Mouse (Mus musculus): ENCODE data around the gene Armh2. TPM values are rescaled to one million over a fixed set of nuclear protein-coding genes. Genes with fewer than 3 reads are reported as not detected.
"Not testable (repeated sequence)": the region's sequence is repeated elsewhere in the genome, so short reads cannot be mapped to it uniquely, and the experiment has no call there.

Armh2 gene
- polyA plus RNA-seq, 1 experiment, result not detected

- TF ChIP-seq FLI1 (IDR thresholded peaks at IDR 0.05; ENCODE audit: low read length) (no peak), GATA1 (IDR thresholded peaks at IDR 0.05; ENCODE audit: borderline replicate concordance, low read length) (no peak)
- Histone ChIP-seq H3K4me3 (replicated peaks) (no peak overlapping the region), H3K4me1 (no peaks in the 10 kb centered on the region), H3K9me3 (no peaks in the 10 kb centered on the region), H3K36me3 (replicated peaks; ENCODE audit: low read length) (peaks cover 88% of the 10 kb centered on the region), H3K27me3 (replicated peaks) (no peaks in the 10 kb centered on the region)
Observed at GRCm38 (mm10) chr13:24750807-24751206, 9.8 kb downstream of the Armh2 start.

- H3K36me3 ChIP-seq (replicated peaks; ENCODE audit: low read length), result peaks cover 89% of the 10 kb centered on the region
Observed at GRCm38 (mm10) chr13:24751396-24751795, 10.4 kb downstream of the Armh2 start.

GRCm38 (mm10) chr13:24756756-24757155 is 15.7 kb downstream of the Armh2 start:
- TF ChIP-seq FLI1 (IDR thresholded peaks at IDR 0.05; ENCODE audit: low read length), result no peak
- no peak for TF ChIP-seq GATA1 (IDR thresholded peaks at IDR 0.05; ENCODE audit: borderline replicate concordance, low read length)
- peaks cover 72% of the 10 kb centered on the region for H3K36me3 ChIP-seq (replicated peaks; ENCODE audit: low read length)
- H3K9me3 ChIP-seq, result no peaks in the 10 kb centered on the region
- H3K27me3 ChIP-seq (replicated peaks), result no peaks in the 10 kb centered on the region
- H3K4me1 ChIP-seq, result peaks cover 29% of the 10 kb centered on the region
- no peak overlapping the region for H3K4me3 ChIP-seq (replicated peaks)

More at GRCm38 (mm10) chr13:24751396-24751795, 10.4 kb downstream of the Armh2 start:
- Histone ChIP-seq H3K4me1 (no peaks in the 10 kb centered on the region), H3K4me3 (replicated peaks) (no peak overlapping the region), H3K9me3 (no peaks in the 10 kb centered on the region), H3K27me3 (replicated peaks) (no peaks in the 10 kb centered on the region)
- no peak for TF ChIP-seq GATA1 (IDR thresholded peaks at IDR 0.05; ENCODE audit: borderline replicate concordance, low read length)
- no peak for TF ChIP-seq FLI1 (IDR thresholded peaks at IDR 0.05; ENCODE audit: low read length)

- peaks cover 62% of the 10 kb centered on the region for H3K36me3 ChIP-seq (replicated peaks; ENCODE audit: low read length)
- no peaks in the 10 kb centered on the region for H3K9me3 ChIP-seq
- TF ChIP-seq GATA1 (IDR thresholded peaks at IDR 0.05; ENCODE audit: borderline replicate concordance, low read length) (no peak), FLI1 (IDR thresholded peaks at IDR 0.05; ENCODE audit: low read length) (no peak)
- H3K4me1 ChIP-seq, result peaks cover 40% of the 10 kb centered on the region
- no peak overlapping the region for H3K4me3 ChIP-seq (replicated peaks)
- H3K27me3 ChIP-seq (replicated peaks), result no peaks in the 10 kb centered on the region
Observed at GRCm38 (mm10) chr13:24757820-24758564, 17.0 kb downstream of the Armh2 start.

- peaks cover 49% of the 10 kb centered on the region for H3K36me3 ChIP-seq (replicated peaks; ENCODE audit: low read length)
- H3K9me3 ChIP-seq, result no peaks in the 10 kb centered on the region
- no peaks in the 10 kb centered on the region for H3K27me3 ChIP-seq (replicated peaks)
- H3K4me3 ChIP-seq (replicated peaks), result no peak overlapping the region
- TF ChIP-seq FLI1 (IDR thresholded peaks at IDR 0.05; ENCODE audit: low read length) (no peak), GATA1 (IDR thresholded peaks at IDR 0.05; ENCODE audit: borderline replicate concordance, low read length) (no peak)
- H3K4me1 ChIP-seq, result peaks cover 44% of the 10 kb centered on the region
Observed at GRCm38 (mm10) chr13:24759451-24759850, 18.4 kb downstream of the Armh2 start.

GRCm38 (mm10) chr13:24760351-24760870 is 19.4 kb downstream of the Armh2 start:
- peak overlapping the region; percentile 100 for H3K4me3 ChIP-seq (replicated peaks)
- H3K4me1 ChIP-seq, result peaks cover 44% of the 10 kb centered on the region
- no peaks in the 10 kb centered on the region for H3K9me3 ChIP-seq
- TF ChIP-seq GATA1 (IDR thresholded peaks at IDR 0.05; ENCODE audit: borderline replicate concordance, low read length), result no peak
- TF ChIP-seq FLI1 (IDR thresholded peaks at IDR 0.05; ENCODE audit: low read length), result no peak
- H3K27me3 ChIP-seq (replicated peaks), result no peaks in the 10 kb centered on the region
- peaks cover 39% of the 10 kb centered on the region for H3K36me3 ChIP-seq (replicated peaks; ENCODE audit: low read length)

GRCm38 (mm10) chr13:24761083-24761402 is 20.0 kb downstream of the Armh2 start:
- TF ChIP-seq GATA1 (IDR thresholded peaks at IDR 0.05; ENCODE audit: borderline replicate concordance, low read length), result no peak
- no peak for TF ChIP-seq FLI1 (IDR thresholded peaks at IDR 0.05; ENCODE audit: low read length)

GRCm38 (mm10) chr13:24761403-24762227 is 20.6 kb downstream of the Armh2 start, which contains the start of gene Gmnn:
Gmnn (minus strand) TSS chr13:24761923.
- TF ChIP-seq GATA1 (IDR thresholded peaks at IDR 0.05; ENCODE audit: borderline replicate concordance, low read length), result no peak
- TF ChIP-seq FLI1 (IDR thresholded peaks at IDR 0.05; ENCODE audit: low read length), result peak; percentile 57; the same call in 1 of the 2 replicates
- Histone ChIP-seq H3K27me3 (replicated peaks) (no peaks in the 10 kb centered on the region), H3K9me3 (no peaks in the 10 kb centered on the region), H3K36me3 (replicated peaks; ENCODE audit: low read length) (peaks cover 27% of the 10 kb centered on the region), H3K4me3 (replicated peaks) (peak within 1 kb of the TSS; percentile 100), H3K4me1 (peaks cover 44% of the 10 kb centered on the region)

More at GRCm38 (mm10) chr13:24761083-24761402, 20.0 kb downstream of the Armh2 start:
- H3K27me3 ChIP-seq (replicated peaks), result no peaks in the 10 kb centered on the region
- no peaks in the 10 kb centered on the region for H3K9me3 ChIP-seq
- peaks cover 44% of the 10 kb centered on the region for H3K4me1 ChIP-seq
- H3K4me3 ChIP-seq (replicated peaks), result peak overlapping the region; percentile 100
- H3K36me3 ChIP-seq (replicated peaks; ENCODE audit: low read length), result peaks cover 33% of the 10 kb centered on the region

GRCm38 (mm10) chr13:24762254-24762653 is 21.2 kb downstream of the Armh2 start:
- peak overlapping the region; percentile 100 for H3K4me3 ChIP-seq (replicated peaks)
- TF ChIP-seq FLI1 (IDR thresholded peaks at IDR 0.05; ENCODE audit: low read length) (no peak), GATA1 (IDR thresholded peaks at IDR 0.05; ENCODE audit: borderline replicate concordance, low read length) (no peak)
- peaks cover 44% of the 10 kb centered on the region for H3K4me1 ChIP-seq
- peaks cover 23% of the 10 kb centered on the region for H3K36me3 ChIP-seq (replicated peaks; ENCODE audit: low read length)
- no peaks in the 10 kb centered on the region for H3K9me3 ChIP-seq
- no peaks in the 10 kb centered on the region for H3K27me3 ChIP-seq (replicated peaks)

- not testable (repeated sequence) for H3K4me1 ChIP-seq; H3K9me3 ChIP-seq; H3K4me3 ChIP-seq (replicated peaks); H3K27me3 ChIP-seq (replicated peaks); H3K36me3 ChIP-seq (replicated peaks; ENCODE audit: low read length)
Observed at GRCm38 (mm10) chr13:24767809-24768208, 26.8 kb downstream of the Armh2 start.

- not testable (repeated sequence) for H3K4me3 ChIP-seq (replicated peaks); H3K36me3 ChIP-seq (replicated peaks; ENCODE audit: low read length); H3K4me1 ChIP-seq; H3K9me3 ChIP-seq; H3K27me3 ChIP-seq (replicated peaks)
Observed at GRCm38 (mm10) chr13:24771482-24771881, 30.4 kb downstream of the Armh2 start.
